14 mouse cellular contexts compared by ENCODE assay signal in genomic region chr13:119955089-119955488, GRCm38 (mm10). TPM values are rescaled to one million over a fixed set of nuclear protein-coding genes. Genes with fewer than 3 reads are reported as not detected.
"Had no signal": no experiment of that assay in that cellular context is flagged by ENCODE, and none has a peak within 500 bp of the region (broad histone marks: within the 10 kb centered on the region; RNA-seq: fewer than 3 reads in every experiment).

No protein-coding gene starts in this region.

RNA-seq across cellular contexts. Expression of gene B020031M17Rik, which starts 4.5 kb away (rescaled TPM):
- total RNA-seq: neutrophil, adult 5-6 weeks had no signal
- polyA plus RNA-seq: neural tube, embryonic 13.5 days; neural tube, embryonic 14.5 days; neural tube, embryonic 15.5 days; small intestine, adult 2 months; stomach, embryonic 14.5 days; stomach, embryonic 15.5 days; stomach, embryonic 16.5 days; stomach, postnatal 0 days; testis, adult 2 months; thymus, adult 2 months; thymus, postnatal 0 days; urinary bladder, adult 2 months had no signal

RNA-seq across cellular contexts. Expression of gene Gm21761, which starts 26.0 kb away (rescaled TPM):
- total RNA-seq: neutrophil, adult 5-6 weeks had no signal
- polyA plus RNA-seq: neural tube, embryonic 13.5 days; neural tube, embryonic 14.5 days; neural tube, embryonic 15.5 days; small intestine, adult 2 months; spleen, adult 2 months; stomach, embryonic 14.5 days; stomach, embryonic 15.5 days; stomach, embryonic 16.5 days; stomach, postnatal 0 days; testis, adult 2 months; thymus, adult 2 months; thymus, postnatal 0 days; urinary bladder, adult 2 months had no signal
